Mouse (Mus musculus) megakaryocyte, embryonic 14.5 days (primary cell): ENCODE measurements around the gene Olfr98. TPM values are rescaled to one million over a fixed set of nuclear protein-coding genes. Genes with fewer than 3 reads are reported as not detected.
"Not testable (repeated sequence)": the region's sequence is repeated elsewhere in the genome, so short reads cannot be mapped to it uniquely, and the experiment has no call there.

Experiments
- H3K27me3 ChIP-seq: replicated peaks from 2 replicates; pipeline ENCODE3; 2012; ENCODE audit warnings: inconsistent platforms
- H3K36me3 ChIP-seq: replicated peaks from 2 replicates; pipeline ENCODE3; 2012; ENCODE audit warnings: low read length, inconsistent platforms, mixed read lengths
- H3K4me1 ChIP-seq: 2 replicates; pipeline ENCODE4 v1.6.1; 2012; ENCODE audit warnings: inconsistent platforms
- H3K4me3 ChIP-seq: replicated peaks from 2 replicates; pipeline ENCODE3; 2012; ENCODE audit warnings: moderate library complexity, mild to moderate bottlenecking, inconsistent platforms
- H3K9me3 ChIP-seq: 2 replicates; pipeline ENCODE4 v1.6.1; 2012; ENCODE audit warnings: inconsistent platforms
- FLI1 ChIP-seq: IDR thresholded peaks from 2 replicates; pipeline ENCODE4 v1.6.1; 2012; ENCODE audit warnings: low read length, inconsistent platforms, mixed read lengths
- GATA1 ChIP-seq: IDR thresholded peaks from 3 replicates; pipeline ENCODE4 v1.6.1; 2012; ENCODE audit warnings: mixed read lengths, low read length, inconsistent platforms, borderline replicate concordance
- polyA plus RNA-seq: library from polyadenylated mRNA; stranded (reverse); fragments of >175 nt; gene quantifications from 2 replicates; pipeline ENCODE4 v1.2.3, GENCODE M21; 2012; ENCODE audit warnings: low replicate concordance; ENCODE audit not compliant: insufficient read depth

The Olfr98 gene
- polyA plus RNA-seq, 1 experiment: not detected

DNA sequence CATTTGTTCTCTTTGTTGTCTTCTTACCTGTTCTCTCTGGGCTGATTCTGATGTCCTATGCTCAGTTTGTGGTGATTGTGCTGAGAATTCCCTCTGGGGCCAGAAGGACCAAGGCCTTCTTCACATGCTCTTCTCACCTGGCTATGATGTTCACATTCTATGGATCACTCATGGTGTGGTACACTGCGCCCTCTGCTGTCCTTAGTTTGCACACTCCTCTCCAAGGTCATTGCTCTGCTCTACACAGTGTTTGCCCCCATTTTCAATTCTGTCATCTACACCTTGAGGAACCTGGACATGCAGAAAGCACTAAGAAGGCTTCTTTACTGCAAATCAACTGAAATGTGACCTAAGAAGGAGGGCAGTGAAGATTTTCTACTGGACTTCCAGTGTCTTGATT, 13.0 kb downstream of the Olfr98 start:
- no peak overlapping the region for H3K4me3 ChIP-seq
- no peaks in the 10 kb centered on the region for H3K4me1 ChIP-seq
- H3K9me3 ChIP-seq: no peaks in the 10 kb centered on the region
- H3K27me3 ChIP-seq: no peaks in the 10 kb centered on the region
- no peaks in the 10 kb centered on the region for H3K36me3 ChIP-seq
- no peak for TF ChIP-seq GATA1
- TF ChIP-seq FLI1: no peak

DNA sequence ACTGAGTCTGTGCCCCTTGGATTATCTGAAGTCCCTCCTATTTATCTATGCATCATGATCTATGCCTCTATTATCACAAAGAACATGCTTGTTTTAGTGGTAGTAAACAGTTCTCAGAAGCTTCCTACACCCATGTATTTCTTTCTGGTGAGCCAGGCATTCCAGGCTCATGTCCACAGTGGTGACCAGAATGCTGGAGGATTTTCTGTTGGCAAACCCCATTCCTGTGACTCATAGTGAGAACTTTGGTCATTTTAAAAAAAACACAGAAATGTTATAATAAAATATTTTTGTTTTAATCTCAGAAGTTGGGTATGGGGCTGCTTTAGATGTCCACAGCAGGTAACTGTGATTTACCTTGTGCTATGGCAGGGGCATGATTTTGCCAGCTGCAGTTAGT, 14.1 kb downstream of the Olfr98 start:
- Histone ChIP-seq H3K36me3 (no peaks in the 10 kb centered on the region), H3K27me3 (no peaks in the 10 kb centered on the region), H3K9me3 (no peaks in the 10 kb centered on the region), H3K4me1 (no peaks in the 10 kb centered on the region), H3K4me3 (no peak overlapping the region)
- TF ChIP-seq GATA1 (no peak), FLI1 (no peak)

DNA sequence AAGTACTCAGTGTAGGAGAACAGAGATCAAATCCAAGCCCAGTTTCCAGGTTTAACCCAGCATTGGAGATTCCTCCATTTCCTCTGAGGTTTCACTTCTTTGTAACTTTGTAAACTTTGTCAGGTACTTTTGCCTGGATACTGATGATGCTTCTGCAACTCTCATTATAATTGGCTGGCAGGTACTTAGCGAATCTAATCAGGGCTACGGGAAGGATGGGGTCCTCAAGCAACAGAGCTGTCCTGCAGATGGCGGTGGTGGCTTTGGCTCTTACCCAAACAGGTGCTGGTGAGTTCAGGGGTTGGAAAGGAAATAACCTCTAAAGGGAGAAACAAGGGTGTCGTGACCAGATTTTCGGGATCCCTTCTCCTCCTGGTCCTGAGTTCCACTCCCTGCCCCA, 16.8 kb downstream of the Olfr98 start:
- H3K36me3 ChIP-seq: no peaks in the 10 kb centered on the region
- TF ChIP-seq FLI1 (no peak), GATA1 (no peak)
- H3K4me3 ChIP-seq: no peak overlapping the region
- H3K4me1 ChIP-seq: no peaks in the 10 kb centered on the region
- no peaks in the 10 kb centered on the region for H3K27me3 ChIP-seq
- H3K9me3 ChIP-seq: no peaks in the 10 kb centered on the region

DNA sequence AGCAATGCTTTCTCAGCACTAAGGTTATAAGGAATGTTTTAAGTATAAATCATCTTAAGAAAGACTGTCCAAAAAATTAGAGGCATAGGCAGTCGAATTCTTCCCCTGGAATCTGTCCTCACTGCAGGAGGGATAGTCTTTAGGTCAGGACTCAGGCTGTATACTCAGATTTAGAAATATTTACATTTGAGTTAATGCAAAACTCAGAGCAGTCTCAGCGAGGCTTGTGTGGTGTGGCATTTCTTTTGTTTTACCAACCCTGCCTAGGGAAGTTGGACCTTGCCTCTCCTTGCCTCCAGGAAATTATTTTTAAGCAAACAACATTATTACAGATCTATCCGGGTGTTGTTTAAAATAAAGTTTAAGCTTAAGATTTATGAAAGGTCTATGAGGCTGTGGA, 21.4 kb downstream of the Olfr98 start:
- H3K9me3 ChIP-seq: peaks cover 13% of the 10 kb centered on the region
- no peaks in the 10 kb centered on the region for H3K36me3 ChIP-seq
- TF ChIP-seq FLI1 (no peak), GATA1 (no peak)
- no peaks in the 10 kb centered on the region for H3K27me3 ChIP-seq
- no peaks in the 10 kb centered on the region for H3K4me1 ChIP-seq
- H3K4me3 ChIP-seq: no peak overlapping the region

DNA sequence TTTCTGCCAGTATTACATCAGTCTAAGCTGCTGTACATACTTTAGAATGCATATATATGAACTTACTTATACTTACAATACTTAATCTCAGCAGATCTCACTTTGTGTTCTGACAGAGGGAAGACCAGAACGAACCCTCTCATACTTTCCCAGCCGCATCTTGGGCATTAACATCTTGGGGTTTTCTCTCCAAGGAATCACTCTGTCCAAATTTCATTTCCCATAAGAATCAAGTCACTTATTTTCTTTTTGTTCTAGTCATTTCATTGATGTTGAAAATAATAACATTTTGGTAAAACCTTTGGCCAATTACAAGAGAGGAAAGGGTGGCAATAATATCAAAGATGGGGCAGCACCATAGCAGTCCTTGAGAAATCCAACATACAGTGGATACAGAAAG, 26.3 kb downstream of the Olfr98 start, which contains the start of gene Olfr97:
Olfr97 (minus strand) TSS at position 101 of the 400 bp plus-strand sequence.
- not testable (repeated sequence) for H3K36me3 ChIP-seq, H3K27me3 ChIP-seq, H3K4me3 ChIP-seq, H3K4me1 ChIP-seq
- H3K9me3 ChIP-seq: peaks cover 13% of the 10 kb centered on the region

DNA sequence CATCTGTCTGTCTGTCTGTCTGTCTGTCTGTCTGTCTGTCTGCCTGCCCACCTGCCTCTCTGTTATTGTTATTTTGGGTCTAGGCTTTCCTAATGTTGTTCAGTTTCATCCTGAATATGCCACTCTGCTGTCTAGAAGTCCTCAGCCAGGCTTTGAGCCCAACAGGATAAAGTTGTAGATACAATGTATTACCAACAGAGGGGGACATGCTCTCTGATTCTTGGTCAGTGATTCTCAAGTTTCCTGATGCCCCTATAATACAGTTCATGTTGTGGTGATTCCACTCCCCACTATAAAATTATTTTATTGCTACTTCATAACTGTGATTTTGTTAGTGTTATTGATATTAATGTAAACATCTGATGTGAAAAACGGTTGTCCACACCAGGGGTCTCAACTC, 41.7 kb downstream of the Olfr98 start:
- Histone ChIP-seq H3K4me3 (no peak overlapping the region), H3K4me1 (no peaks in the 10 kb centered on the region)
- TF ChIP-seq GATA1 (no peak), FLI1 (no peak)

DNA sequence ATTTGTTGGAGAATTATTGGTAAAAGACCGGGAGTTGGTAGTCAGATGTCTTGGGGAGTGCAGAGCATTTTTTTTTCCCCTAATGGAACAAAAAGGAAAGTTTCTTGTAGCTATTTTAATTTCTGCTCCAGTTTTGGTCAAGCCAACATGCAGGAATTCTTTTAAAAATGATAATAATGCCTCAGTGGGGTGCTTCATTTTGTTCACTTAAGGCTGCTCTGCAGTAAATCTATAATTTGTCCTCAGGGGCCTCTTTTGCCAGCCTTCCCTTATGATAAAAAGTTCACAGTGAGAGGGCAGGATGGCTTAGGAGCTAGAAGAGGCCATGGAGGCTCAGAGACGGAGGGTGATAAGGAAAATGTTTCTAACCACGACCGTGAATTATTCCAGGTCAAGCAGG, 43.7 kb downstream of the Olfr98 start, which contains the start of gene Olfr96:
Olfr96 (plus strand) TSS at position 301 of the 400 bp plus-strand sequence.
- TF ChIP-seq GATA1: no peak
- TF ChIP-seq FLI1: no peak

More for the DNA sequence above, 41.7 kb downstream of the Olfr98 start:
- no peaks in the 10 kb centered on the region for H3K36me3 ChIP-seq
- no peaks in the 10 kb centered on the region for H3K9me3 ChIP-seq
- no peaks in the 10 kb centered on the region for H3K27me3 ChIP-seq

DNA sequence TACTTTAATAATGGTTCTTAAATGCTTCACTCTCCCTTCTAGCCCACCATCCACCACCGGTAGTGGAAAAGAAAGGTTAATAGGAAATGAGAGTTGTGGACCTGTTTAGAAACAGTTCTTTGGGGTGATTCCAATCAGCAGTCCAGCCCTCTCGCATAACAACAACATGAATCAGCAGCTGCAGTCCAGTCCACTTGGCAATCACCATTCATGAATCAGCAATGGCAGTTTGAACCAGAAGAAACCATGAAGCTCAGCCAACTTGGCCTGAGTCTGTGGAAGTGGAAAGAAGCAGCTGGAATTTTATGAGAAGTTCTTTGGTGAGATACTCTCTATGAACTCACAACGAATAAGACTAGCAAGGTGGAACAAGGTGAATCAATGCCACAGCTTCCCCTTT, 45.1 kb downstream of the Olfr98 start:
- no peak for TF ChIP-seq FLI1
- TF ChIP-seq GATA1: no peak
- H3K4me1 ChIP-seq: no peaks in the 10 kb centered on the region
- no peak overlapping the region for H3K4me3 ChIP-seq
- no peaks in the 10 kb centered on the region for H3K36me3 ChIP-seq
- no peaks in the 10 kb centered on the region for H3K27me3 ChIP-seq
- no peaks in the 10 kb centered on the region for H3K9me3 ChIP-seq

More for the DNA sequence above, 43.7 kb downstream of the Olfr98 start, which contains the start of gene Olfr96:
- Histone ChIP-seq H3K9me3 (no peaks in the 10 kb centered on the region), H3K4me1 (no peaks in the 10 kb centered on the region), H3K36me3 (no peaks in the 10 kb centered on the region), H3K4me3 (no peak within 1 kb of the TSS), H3K27me3 (no peaks in the 10 kb centered on the region)

DNA sequence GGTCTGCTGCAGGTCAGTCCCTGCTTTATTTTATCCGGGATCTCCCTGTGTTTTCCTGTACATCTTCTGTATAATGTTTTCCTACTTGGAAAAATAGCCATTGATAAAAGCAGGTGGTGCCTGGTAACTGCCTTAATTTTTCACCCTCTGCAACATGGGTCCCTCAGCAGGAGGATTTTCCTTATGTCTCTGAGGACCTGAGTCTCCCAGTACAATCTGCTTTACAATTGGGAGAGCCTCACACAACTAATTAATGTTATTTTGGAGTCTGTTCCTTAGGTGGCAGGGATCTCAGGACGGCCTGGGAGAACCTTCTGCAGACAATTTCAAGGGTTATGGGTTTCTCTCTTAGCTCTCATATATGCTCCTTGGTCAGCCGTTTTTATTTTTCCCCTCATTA, 50.5 kb downstream of the Olfr98 start, which contains the start of gene Olfr95:
Olfr95 (minus strand) TSS at position 101 of the 400 bp plus-strand sequence.
- TF ChIP-seq GATA1 (no peak), FLI1 (no peak)
- Histone ChIP-seq H3K36me3 (no peaks in the 10 kb centered on the region), H3K4me3 (no peak within 1 kb of the TSS), H3K9me3 (peaks cover 5% of the 10 kb centered on the region; the same call in 1 of the 2 replicates), H3K4me1 (peaks cover 7% of the 10 kb centered on the region; the same call in 1 of the 2 replicates), H3K27me3 (peaks cover 13% of the 10 kb centered on the region)

Other genes starting within 250 kb of the Olfr98 start
- not detected in 2 replicates for gene Mog, start 240.4 kb downstream of the Olfr98 start, polyA plus RNA-seq
- gene Gabbr1, start 217.8 kb downstream of the Olfr98 start, polyA plus RNA-seq: 1.6 and 1.7 TPM in 2 replicates
- gene Olfr90, start 175.2 kb downstream of the Olfr98 start, polyA plus RNA-seq: not detected in 2 replicates
- not detected in 2 replicates for gene Olfr91, start 165.5 kb downstream of the Olfr98 start, polyA plus RNA-seq
- gene Olfr92, start 143.7 kb downstream of the Olfr98 start, polyA plus RNA-seq: not detected in 2 replicates
- gene Olfr93, start 102.3 kb downstream of the Olfr98 start, polyA plus RNA-seq: not detected in 2 replicates
- not detected in 2 replicates for gene Ubd, start 69.9 kb downstream of the Olfr98 start, polyA plus RNA-seq
- not detected in 2 replicates for gene Olfr94, start 62.8 kb downstream of the Olfr98 start, polyA plus RNA-seq
- gene Olfr95, start 50.6 kb downstream of the Olfr98 start, polyA plus RNA-seq: not detected in 2 replicates
- not detected in 2 replicates for gene Olfr96, start 43.6 kb downstream of the Olfr98 start, polyA plus RNA-seq
- gene Olfr97, start 26.4 kb downstream of the Olfr98 start, polyA plus RNA-seq: not detected in 2 replicates
- gene H2-M3, start 6.5 kb upstream of the Olfr98 start, polyA plus RNA-seq: 0.82 TPM in 1 of 2 replicates, not detected in the other
- gene Olfr99, start 19.7 kb upstream of the Olfr98 start, polyA plus RNA-seq: not detected in 2 replicates
- not detected in 2 replicates for gene Olfr101, start 40.6 kb upstream of the Olfr98 start, polyA plus RNA-seq
- gene Olfr102, start 53.3 kb upstream of the Olfr98 start, polyA plus RNA-seq: not detected in 2 replicates
- not detected in 2 replicates for gene Olfr103, start 75.9 kb upstream of the Olfr98 start, polyA plus RNA-seq
- 0.86 TPM in 1 of 2 replicates, not detected in the other for gene Olfr104-ps, start 95.8 kb upstream of the Olfr98 start, polyA plus RNA-seq
- gene Olfr105-ps, start 115.3 kb upstream of the Olfr98 start, polyA plus RNA-seq: not detected in 2 replicates
- not detected in 2 replicates for gene Olfr106-ps, start 126.6 kb upstream of the Olfr98 start, polyA plus RNA-seq
- gene Olfr107, start 135.5 kb upstream of the Olfr98 start, polyA plus RNA-seq: not detected in 2 replicates
- not detected in 2 replicates for gene Olfr108, start 181.7 kb upstream of the Olfr98 start, polyA plus RNA-seq
- not detected in 2 replicates for gene Olfr109, start 195.2 kb upstream of the Olfr98 start, polyA plus RNA-seq
- gene H2-M2, start 219.8 kb upstream of the Olfr98 start, polyA plus RNA-seq: 0.08 TPM in 1 of 2 replicates, not detected in the other
- gene Olfr110, start 228.7 kb upstream of the Olfr98 start, polyA plus RNA-seq: not detected in 2 replicates
- gene Olfr111, start 244.3 kb upstream of the Olfr98 start, polyA plus RNA-seq: not detected in 2 replicates